Mouse (Mus musculus) frontal cortex, adult (tissue): ENCODE measurements around the gene Ak2.

Experiments
- ATAC-seq: cut with Nextera tagmentation; 2 replicates; pipeline ENCODE4 v1.9.2; 2017; ENCODE audit warnings: mild to moderate bottlenecking, moderate library complexity, mixed read lengths; ENCODE audit not compliant: low TSS enrichment

Ak2 gene

DNA sequence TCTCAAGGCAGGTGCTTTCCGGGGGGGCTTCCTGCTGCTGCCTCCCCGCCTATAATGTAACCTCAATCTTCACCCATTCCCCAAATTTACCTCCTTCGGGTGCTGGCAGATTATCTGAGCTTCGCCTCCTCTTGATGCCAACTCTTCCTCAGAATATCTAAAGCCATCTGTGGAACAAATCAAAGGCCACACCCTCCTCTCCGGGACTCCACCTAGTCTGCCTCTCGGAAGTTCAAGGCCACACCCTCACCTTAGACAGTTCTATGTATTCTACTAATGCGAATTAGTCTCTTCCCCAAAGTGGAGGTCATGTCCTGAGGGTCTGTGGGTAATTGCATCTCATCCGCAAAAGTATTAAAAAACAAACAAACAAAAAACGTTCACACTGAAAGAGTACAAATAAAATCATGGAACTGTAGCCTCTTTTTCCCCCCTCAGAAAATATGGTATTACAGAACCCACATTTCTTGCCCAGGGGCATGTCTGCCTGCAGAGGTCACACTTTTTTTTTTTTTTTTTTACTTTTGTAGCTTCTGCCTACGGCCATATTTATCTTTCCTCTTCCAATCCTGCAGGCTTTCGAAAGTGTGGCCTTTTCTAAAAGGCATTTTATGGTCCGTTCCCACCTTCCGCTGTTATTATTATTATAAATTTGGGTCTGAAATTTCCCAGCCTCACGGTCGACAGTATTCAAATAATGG is 56.1 kb downstream of the Ak2 start:
- no peak for ATAC-seq

DNA sequence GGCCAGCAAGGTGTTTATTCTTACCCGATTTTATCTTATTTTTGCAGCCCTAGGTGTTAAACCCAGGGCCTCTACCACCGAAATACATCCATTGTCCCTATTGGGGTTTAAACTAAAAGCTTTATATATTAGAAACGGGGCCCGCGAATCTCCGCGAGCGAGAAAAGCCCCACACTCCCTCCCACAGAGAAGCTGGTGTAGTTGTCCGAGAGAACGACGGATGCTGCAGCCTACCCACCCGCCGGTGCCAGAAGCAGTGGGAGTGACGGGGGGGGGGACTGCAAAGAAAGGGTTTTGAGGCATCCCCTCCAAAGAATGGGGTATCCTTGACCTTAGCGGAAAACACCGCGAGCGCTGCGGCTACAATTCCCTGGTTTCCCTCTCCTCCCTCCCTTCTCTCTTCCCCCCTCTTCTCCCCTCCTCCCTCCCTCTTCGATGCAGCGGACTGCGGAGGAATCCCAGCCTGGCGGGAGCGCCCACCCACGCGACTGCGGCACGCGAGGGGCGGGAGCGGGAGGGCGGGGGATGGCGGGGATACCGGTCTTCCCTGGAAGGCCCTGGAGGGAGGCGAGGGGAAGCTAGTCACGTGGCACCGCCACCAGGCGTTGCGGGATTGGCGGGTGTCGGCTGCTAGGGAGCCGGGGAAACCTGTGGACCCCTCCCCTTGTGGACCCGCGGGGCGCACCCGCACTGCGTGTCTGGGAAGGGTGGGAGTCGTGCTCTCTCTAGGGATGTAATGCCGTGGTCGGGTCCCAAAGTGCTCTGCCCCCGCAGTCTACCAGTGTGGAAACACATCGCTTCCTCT is 56.9 kb downstream of the Ak2 start:
- peak; percentile 50 for ATAC-seq

DNA sequence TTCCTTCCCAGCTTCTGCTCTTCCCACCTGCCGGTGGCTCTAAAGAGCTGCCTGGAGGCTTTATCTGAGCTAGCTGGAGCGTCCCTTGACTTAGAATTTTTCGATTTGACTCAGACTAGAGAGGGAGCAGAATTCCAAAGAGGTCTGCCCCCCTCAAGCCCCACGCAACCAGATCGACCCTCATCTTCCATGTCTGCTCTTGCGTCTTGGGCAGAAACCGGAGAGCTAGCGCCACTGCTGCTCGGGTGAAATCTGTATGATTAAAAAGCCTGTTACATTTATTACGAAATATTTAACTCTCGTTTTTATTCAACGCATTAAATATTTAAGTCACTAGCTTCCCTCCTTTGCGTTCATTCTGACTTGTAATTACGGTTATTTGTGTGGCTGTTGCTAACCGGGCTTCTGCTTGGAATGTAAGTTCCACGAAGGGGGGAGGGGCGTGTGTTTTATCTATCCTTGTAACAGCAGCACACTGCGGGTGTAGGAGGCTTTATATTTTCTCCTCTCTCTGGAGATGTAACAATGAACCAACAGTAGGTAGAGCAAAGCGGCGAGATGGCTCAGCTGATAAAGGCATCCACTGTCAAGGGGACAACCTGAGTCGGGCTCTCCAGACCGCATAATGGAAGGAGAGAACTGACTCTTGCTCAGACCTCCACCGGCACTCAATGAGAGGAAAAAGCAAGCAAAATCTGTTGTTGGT is 57.7 kb downstream of the Ak2 start:
- peak; percentile 84; the same call in 1 of the 2 replicates for ATAC-seq

DNA sequence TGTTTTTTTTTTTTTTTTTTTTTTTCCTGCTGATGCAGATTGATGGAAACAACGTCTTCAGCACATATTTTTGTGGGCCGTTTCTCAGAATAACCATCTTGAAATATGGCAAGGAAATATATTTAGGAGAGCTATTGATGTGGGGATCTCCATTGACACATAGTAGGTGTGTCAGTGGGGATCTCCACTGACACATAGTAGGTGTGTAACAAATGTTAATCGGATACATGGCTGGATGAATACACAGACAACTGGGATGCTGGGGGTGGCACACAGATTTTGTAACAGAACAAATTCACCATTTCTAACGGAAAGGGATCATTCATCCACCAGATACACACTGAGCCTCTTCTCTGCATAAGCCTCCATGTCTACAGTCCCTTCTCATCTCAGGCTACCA is 58.6 kb downstream of the Ak2 start:
- ATAC-seq: no peak

DNA sequence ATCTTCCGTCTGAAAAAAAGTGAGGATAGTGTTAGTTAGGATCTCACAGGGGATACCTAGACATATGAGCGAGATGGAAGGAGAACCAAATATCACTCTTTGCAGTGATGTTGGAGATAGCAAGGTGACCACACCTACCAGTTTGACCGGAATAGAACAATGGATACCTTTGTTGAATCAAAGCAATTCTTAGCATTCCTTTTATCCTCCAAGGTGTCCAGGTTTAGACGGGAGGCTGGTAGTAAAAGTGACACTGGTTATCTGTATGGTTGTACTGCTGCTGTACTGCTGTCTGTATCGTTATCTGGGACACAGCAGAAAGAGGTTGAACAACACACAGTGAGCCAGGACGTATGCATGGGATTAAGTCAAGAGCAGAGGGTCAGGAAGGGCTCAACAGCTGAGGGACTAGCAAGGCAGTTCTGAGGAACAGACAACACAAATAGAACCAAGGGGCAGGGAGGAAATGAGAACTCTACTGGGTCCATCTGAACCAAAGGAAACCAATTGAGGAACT is 59.2 kb downstream of the Ak2 start:
- no peak for ATAC-seq

DNA sequence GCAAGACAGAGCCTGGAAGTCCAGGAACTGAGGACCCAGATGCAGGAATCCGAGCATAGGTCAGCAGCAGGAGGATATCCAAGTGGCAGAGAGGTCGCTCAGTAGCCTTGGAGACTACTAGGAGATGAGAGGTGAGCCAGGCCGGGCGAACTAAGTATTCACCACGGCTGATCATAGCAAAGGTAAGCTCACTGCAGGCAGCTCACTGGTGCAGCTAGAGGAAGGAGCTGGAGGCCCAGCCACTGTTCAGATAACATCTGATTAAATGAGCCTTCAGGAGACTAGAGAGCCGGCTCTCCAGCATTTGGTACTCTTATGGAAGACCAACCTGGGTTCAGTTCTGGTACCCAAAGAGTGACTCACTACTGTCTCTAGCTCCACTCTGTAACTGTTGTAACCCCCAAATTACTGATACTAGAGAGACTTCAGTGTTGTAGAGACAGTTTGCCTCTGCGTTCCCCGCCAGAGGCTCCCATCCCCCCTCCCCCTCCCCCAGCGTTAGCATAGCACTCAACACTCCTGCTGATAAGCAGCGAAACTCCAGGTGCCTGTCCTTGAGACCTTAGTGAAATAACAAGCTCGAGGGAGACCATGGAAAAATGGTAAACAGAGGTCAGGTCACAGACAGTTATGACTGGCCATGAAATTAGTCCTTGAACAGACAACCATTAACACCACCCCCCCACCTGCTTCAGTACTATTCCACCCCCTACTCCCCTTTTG is 59.9 kb downstream of the Ak2 start:
- no peak for ATAC-seq

DNA sequence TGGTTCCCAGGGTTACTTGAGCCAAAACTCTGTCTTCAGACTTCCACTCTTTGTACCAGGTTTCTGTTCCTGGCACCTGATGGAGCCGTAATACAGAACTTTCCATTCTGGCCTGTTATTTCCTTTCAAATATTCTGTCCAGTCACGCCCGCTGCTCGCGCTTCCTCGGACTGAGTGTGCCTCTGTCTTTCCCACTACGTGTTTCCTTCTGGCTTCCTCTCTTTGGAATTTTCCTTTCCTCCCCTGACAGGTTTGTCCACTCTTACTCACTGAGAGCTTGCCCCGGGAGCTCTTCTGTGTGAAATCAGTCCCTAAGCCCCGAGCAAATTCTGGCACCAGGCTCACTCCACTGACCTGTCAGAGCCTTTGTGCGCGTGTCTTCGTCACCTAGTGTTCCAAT is 63.0 kb downstream of the Ak2 start:
- ATAC-seq: no peak

DNA sequence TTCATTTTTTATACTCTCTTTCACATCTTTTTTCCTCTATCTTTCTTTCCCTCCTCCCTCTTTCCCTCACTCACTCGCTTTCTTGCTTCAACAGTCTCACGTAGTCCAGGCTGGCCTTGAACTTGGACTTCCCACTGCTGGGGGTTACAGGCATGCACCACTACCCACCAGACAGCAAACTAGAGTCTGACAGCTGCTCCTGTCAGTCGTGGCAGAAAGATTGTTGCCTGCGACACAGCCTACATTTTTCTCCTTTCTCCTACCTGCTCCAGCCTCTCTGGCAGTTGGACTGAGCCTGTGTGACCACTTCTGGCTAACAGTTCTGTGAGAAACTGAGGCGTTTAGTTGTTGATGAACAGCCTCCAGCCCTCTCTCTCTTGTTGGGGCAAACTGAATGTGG is 63.8 kb downstream of the Ak2 start:
- no peak for ATAC-seq

DNA sequence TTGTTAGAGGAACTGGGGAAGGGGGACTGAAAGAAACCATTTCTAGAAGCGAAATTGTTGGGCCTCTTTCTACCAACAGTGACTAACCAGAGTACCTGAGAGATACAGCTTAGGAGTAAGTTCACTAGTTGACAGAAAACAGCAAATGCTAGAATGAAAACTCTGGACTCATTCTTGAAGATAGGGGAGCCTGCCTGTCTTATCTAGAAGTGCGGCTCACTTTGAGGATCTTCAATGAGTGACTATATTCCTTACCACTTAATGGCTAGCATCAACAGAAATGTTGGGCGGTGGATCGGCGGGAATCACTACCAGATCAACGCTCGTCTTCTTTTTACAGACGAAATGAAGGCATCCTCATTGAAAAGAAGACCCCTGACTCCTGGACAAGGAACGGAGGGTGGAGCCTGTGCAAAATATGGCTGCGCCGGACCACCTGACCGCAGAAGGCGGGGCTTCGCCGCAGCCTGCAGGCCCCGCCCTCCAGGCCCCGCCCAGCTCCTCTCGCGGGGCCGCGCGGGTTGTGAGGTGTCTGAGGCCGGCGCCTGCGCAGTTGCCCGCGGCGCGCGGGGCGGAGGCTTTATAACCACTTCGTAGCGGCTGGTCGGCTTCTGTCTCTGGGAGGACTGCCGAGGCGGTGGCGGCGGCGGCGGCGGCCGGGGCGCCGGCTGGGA is 65.9 kb downstream of the Ak2 start:
- ATAC-seq: peak; percentile 90

DNA sequence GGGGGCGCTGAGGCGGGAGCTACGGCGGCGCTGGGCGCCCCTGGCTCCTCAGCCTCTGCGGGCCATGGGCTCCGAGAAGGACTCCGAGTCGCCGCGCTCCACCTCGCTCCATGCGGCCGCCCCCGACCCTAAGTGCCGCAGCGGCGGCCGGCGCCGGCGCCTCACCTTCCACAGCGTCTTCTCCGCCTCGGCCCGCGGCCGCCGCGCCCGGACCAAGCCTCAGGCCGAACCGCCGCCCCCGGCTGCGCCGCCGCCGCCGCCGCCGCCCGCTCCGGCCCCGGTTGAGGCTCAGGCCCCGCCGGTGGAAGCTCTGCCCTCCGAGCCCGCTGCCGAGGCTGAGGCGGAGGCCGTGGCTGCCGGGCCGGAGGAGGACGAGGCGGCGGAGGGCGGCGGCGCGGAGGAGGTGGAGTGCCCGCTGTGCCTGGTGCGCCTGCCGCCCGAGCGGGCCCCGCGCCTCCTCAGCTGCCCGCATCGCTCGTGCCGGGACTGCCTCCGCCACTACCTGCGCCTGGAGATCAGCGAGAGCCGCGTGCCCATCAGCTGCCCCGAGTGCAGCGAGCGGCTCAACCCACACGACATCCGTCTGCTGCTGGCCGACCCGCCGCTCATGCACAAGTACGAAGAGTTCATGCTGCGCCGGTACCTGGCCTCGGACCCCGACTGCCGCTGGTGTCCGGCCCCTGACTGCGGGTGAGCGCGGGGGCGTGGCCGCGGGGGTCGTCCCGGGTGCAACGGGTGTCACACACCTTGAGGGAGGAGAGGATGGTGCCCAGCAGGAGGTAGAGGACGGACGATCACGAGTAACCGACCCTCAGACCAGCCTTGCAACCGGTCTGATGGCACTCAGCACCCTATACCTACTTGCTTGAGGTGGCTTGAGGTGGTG is 66.7 kb downstream of the Ak2 start, which contains the start of gene Rnf19b:
Rnf19b (plus strand) TSS at position 65 of the 886 bp plus-strand sequence.
- peak; percentile 48 for ATAC-seq

DNA sequence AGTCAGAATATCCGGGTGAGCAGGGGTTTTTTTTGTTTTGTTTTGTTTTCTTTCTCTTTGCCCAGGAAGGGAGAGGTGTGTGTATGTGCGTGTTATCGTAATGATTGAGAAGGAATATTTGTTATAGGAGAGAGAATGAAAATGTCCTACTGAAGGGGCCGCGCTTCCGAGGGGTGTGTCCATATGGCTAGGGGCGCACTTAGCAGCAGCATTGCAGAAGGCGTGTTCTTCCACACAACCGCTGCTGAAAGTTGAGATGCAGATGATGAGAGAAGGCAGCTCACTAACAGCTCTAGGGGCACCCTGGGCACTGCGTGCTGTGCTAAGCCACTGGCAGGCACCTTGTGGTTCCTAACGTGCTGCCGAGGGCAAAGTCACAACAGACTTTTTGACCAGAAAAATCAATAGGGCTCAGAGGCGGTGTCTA is 67.4 kb downstream of the Ak2 start:
- ATAC-seq: no peak

DNA sequence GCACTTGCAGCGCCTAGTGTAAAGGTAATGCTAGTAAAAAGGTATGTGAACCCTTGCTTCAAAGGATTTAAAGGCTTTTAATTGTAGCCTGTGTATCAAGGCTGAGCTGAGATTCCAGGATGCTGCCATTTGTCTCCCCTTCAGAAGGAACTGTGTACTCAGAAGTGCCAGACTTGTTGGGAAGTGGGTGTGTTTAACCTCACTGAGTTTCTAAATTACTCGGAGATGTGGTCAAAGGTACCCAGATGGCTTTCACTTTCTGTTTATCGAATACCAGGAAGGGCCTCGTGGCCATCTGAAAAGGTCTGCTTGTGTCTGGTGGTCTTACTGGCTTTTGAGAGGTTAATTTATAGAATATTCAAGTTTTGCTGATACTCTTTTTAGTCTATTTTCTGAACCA is 68.2 kb downstream of the Ak2 start:
- no peak for ATAC-seq
